Mouse (Mus musculus) liver, postnatal 0 days (tissue): ENCODE results near the gene Xcl1.

Source experiments
- CTCF ChIP-seq: sonication (generic); IDR thresholded peaks from 2 replicates; pipeline ENCODE4 v1.5.1; 2016; ENCODE audit warnings: antibody characterized with exemption, low read depth
- EP300 ChIP-seq: IDR thresholded peaks from 2 replicates; pipeline ENCODE4 v1.6.1; 2016; ENCODE audit warnings: antibody characterized with exemption, low read depth, mild to moderate bottlenecking

- TF ChIP-seq EP300 (no peak), CTCF (no peak)
Measured at GRCm38 (mm10) chr1:164959787-164960385, 24.6 kb upstream of the Xcl1 start.
